Mouse (Mus musculus): ENCODE results near the gene Me1. TPM values are rescaled to one million over a fixed set of nuclear protein-coding genes. Genes with fewer than 3 reads are reported as not detected.

Me1 gene
- polyA plus RNA-seq, 1 experiment from 2014 or later: 8.4 TPM

DNA sequence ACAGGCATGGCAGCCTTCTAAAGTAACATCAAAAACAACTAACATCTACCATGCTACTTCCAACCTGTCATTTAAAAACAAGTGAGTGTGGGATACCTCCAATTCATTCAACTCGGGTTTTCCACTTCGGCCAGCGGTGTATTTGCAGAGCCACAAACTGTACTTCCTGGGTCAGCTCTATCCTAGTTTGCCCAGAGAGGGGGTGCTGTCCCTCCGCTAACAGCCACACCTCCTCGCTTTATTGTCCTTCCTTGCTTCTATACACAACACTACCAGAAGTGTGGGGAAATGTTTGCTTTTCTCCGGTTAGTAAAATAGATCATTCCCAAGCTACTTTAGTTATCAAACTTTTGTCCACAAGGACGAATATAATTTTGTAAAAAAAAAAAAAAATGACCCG, 124.8 kb downstream of the Me1 start:
- peak overlapping the region; percentile 100 for H3K4me2 ChIP-seq (replicated peaks; ENCODE audit: low read depth, low read length)
- H3K9ac ChIP-seq (ENCODE audit: low read depth, low read length): peak overlapping the region; percentile 81; the same call in 1 of the 2 replicates
- no peaks in the 10 kb centered on the region for H3K9me3 ChIP-seq (ENCODE audit: control insufficient read depth, low read length)
- peaks cover 8% of the 10 kb centered on the region; the same call in 1 of the 2 replicates for H3K4me1 ChIP-seq (ENCODE audit: control insufficient read depth, insufficient read depth, low read length)
- H3K4me3 ChIP-seq (ENCODE audit: low read length): peak overlapping the region; percentile 72
- H3K27ac ChIP-seq (ENCODE audit: low read depth, low read length): no peak overlapping the region
- H3K27me3 ChIP-seq (ENCODE audit: control insufficient read depth, insufficient read depth, low read length): no peaks in the 10 kb centered on the region
- 7% methylated on average over 8 of the region's 8 CpGs for WGBS
- peaks cover 26% of the 10 kb centered on the region for H3K36me3 ChIP-seq (ENCODE audit: control insufficient read depth, insufficient read depth, low read length)
- no peak for ATAC-seq (ENCODE audit: low FRiP score, low TSS enrichment)

DNA sequence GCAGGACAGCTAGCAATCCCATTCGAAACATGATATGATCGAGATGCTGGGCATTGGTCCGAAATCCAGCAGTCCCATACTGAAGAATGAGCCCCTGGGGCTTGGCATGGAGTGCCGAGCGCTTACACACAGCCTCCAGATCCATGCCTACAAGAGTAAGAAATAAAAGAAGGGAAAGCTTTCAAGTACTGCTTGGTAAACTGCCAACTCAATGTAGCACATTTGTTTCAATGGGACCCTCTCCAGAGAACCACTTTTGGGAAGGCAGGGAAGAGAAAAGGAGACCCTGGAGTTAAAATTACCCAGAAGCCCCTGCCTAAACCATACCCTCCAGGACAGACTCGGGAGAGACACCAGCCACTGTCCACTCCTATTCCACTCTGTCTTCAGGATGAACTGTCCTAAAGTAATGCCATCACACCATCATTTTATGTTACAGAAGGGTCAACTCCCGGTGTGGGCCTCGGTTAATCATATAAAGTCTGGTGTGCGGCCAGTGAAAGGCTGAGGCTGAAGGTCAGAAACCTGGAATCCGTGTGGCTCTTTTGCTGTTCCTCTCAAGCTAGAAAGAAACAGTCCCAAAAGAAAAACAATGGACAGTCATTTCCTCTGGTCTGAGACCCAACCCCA, 125.4 kb downstream of the Me1 start:
- Histone ChIP-seq H3K9me3 (ENCODE audit: control insufficient read depth, low read length) (no peaks in the 10 kb centered on the region), H3K4me3 (ENCODE audit: low read length) (peak overlapping the region; percentile 72), H3K4me1 (ENCODE audit: control insufficient read depth, insufficient read depth, low read length) (peaks cover 8% of the 10 kb centered on the region; the same call in 1 of the 2 replicates), H3K9ac (ENCODE audit: low read depth, low read length) (no peak overlapping the region), H3K27ac (ENCODE audit: low read depth, low read length) (no peak overlapping the region), H3K27me3 (ENCODE audit: control insufficient read depth, insufficient read depth, low read length) (no peaks in the 10 kb centered on the region), H3K4me2 (replicated peaks; ENCODE audit: low read depth, low read length) (peak overlapping the region; percentile 100), H3K36me3 (ENCODE audit: control insufficient read depth, insufficient read depth, low read length) (peaks cover 32% of the 10 kb centered on the region)
- 72% methylated on average over 10 of the region's 10 CpGs for WGBS
- no peak for ATAC-seq (ENCODE audit: low FRiP score, low TSS enrichment)

- H3K4me3 ChIP-seq (ENCODE audit: low read length): no peak overlapping the region
- no peak overlapping the region for H3K4me2 ChIP-seq (replicated peaks; ENCODE audit: low read depth, low read length)
- H3K36me3 ChIP-seq (ENCODE audit: control insufficient read depth, insufficient read depth, low read length): peaks cover 37% of the 10 kb centered on the region
- ATAC-seq (ENCODE audit: low FRiP score, low TSS enrichment): no peak
- no peaks in the 10 kb centered on the region for H3K9me3 ChIP-seq (ENCODE audit: control insufficient read depth, low read length)
- H3K4me1 ChIP-seq (ENCODE audit: control insufficient read depth, insufficient read depth, low read length): peaks cover 8% of the 10 kb centered on the region; the same call in 1 of the 2 replicates
- no peak overlapping the region for H3K9ac ChIP-seq (ENCODE audit: low read depth, low read length)
- no peak overlapping the region for H3K27ac ChIP-seq (ENCODE audit: low read depth, low read length)
- WGBS: 76% methylated on average over 3 of the region's 3 CpGs
- no peaks in the 10 kb centered on the region for H3K27me3 ChIP-seq (ENCODE audit: control insufficient read depth, insufficient read depth, low read length)
These were observed 126.3 kb downstream of the Me1 start for GRCm38 (mm10) chr9:86569314-86569910.

GRCm38 (mm10) chr9:86560543-86560942, 135.2 kb downstream of the Me1 start:
- H3K9me3 ChIP-seq (ENCODE audit: control insufficient read depth, low read length): no peaks in the 10 kb centered on the region
- no peak overlapping the region for H3K4me2 ChIP-seq (replicated peaks; ENCODE audit: low read depth, low read length)
- peaks cover 66% of the 10 kb centered on the region for H3K36me3 ChIP-seq (ENCODE audit: control insufficient read depth, insufficient read depth, low read length)
- WGBS: 72% methylated on average over 3 of the region's 3 CpGs
- H3K27me3 ChIP-seq (ENCODE audit: control insufficient read depth, insufficient read depth, low read length): no peaks in the 10 kb centered on the region
- ATAC-seq (ENCODE audit: low FRiP score, low TSS enrichment): no peak
- H3K9ac ChIP-seq (ENCODE audit: low read depth, low read length): no peak overlapping the region
- H3K4me3 ChIP-seq (ENCODE audit: low read length): no peak overlapping the region
- H3K4me1 ChIP-seq (ENCODE audit: control insufficient read depth, insufficient read depth, low read length): no peaks in the 10 kb centered on the region
- no peak overlapping the region for H3K27ac ChIP-seq (ENCODE audit: low read depth, low read length)

GRCm38 (mm10) chr9:86554641-86555040, 141.1 kb downstream of the Me1 start:
- peaks cover 68% of the 10 kb centered on the region for H3K36me3 ChIP-seq (ENCODE audit: control insufficient read depth, insufficient read depth, low read length)
- ATAC-seq (ENCODE audit: low FRiP score, low TSS enrichment): no peak
- no peak overlapping the region for H3K27ac ChIP-seq (ENCODE audit: low read depth, low read length)

GRCm38 (mm10) chr9:86553886-86554285, 141.9 kb downstream of the Me1 start:
- WGBS: 92% methylated on average over 9 of the region's 9 CpGs
- no peak for ATAC-seq (ENCODE audit: low FRiP score, low TSS enrichment)

More at GRCm38 (mm10) chr9:86554641-86555040, 141.1 kb downstream of the Me1 start:
- Histone ChIP-seq H3K4me3 (ENCODE audit: low read length) (no peak overlapping the region), H3K27me3 (ENCODE audit: control insufficient read depth, insufficient read depth, low read length) (no peaks in the 10 kb centered on the region), H3K9me3 (ENCODE audit: control insufficient read depth, low read length) (no peaks in the 10 kb centered on the region), H3K9ac (ENCODE audit: low read depth, low read length) (no peak overlapping the region), H3K4me2 (replicated peaks; ENCODE audit: low read depth, low read length) (no peak overlapping the region), H3K4me1 (ENCODE audit: control insufficient read depth, insufficient read depth, low read length) (no peaks in the 10 kb centered on the region)
- 92% methylated on average over 4 of the region's 4 CpGs for WGBS

GRCm38 (mm10) chr9:86550717-86551116, 145.0 kb downstream of the Me1 start:
- peaks cover 47% of the 10 kb centered on the region for H3K36me3 ChIP-seq (ENCODE audit: control insufficient read depth, insufficient read depth, low read length)
- H3K27ac ChIP-seq (ENCODE audit: low read depth, low read length): no peak overlapping the region
- no peak overlapping the region for H3K4me2 ChIP-seq (replicated peaks; ENCODE audit: low read depth, low read length)
- 89% methylated on average over 3 of the region's 3 CpGs for WGBS
- H3K9me3 ChIP-seq (ENCODE audit: control insufficient read depth, low read length): no peaks in the 10 kb centered on the region
- no peak overlapping the region for H3K9ac ChIP-seq (ENCODE audit: low read depth, low read length)
- H3K27me3 ChIP-seq (ENCODE audit: control insufficient read depth, insufficient read depth, low read length): no peaks in the 10 kb centered on the region
- ATAC-seq (ENCODE audit: low FRiP score, low TSS enrichment): no peak
- no peaks in the 10 kb centered on the region for H3K4me1 ChIP-seq (ENCODE audit: control insufficient read depth, insufficient read depth, low read length)
- no peak overlapping the region for H3K4me3 ChIP-seq (ENCODE audit: low read length)

More at GRCm38 (mm10) chr9:86553886-86554285, 141.9 kb downstream of the Me1 start:
- Histone ChIP-seq H3K27me3 (ENCODE audit: control insufficient read depth, insufficient read depth, low read length) (no peaks in the 10 kb centered on the region), H3K4me1 (ENCODE audit: control insufficient read depth, insufficient read depth, low read length) (no peaks in the 10 kb centered on the region), H3K4me3 (ENCODE audit: low read length) (no peak overlapping the region), H3K9me3 (ENCODE audit: control insufficient read depth, low read length) (no peaks in the 10 kb centered on the region), H3K9ac (ENCODE audit: low read depth, low read length) (no peak overlapping the region), H3K27ac (ENCODE audit: low read depth, low read length) (no peak overlapping the region), H3K4me2 (replicated peaks; ENCODE audit: low read depth, low read length) (no peak overlapping the region), H3K36me3 (ENCODE audit: control insufficient read depth, insufficient read depth, low read length) (peaks cover 65% of the 10 kb centered on the region)

DNA sequence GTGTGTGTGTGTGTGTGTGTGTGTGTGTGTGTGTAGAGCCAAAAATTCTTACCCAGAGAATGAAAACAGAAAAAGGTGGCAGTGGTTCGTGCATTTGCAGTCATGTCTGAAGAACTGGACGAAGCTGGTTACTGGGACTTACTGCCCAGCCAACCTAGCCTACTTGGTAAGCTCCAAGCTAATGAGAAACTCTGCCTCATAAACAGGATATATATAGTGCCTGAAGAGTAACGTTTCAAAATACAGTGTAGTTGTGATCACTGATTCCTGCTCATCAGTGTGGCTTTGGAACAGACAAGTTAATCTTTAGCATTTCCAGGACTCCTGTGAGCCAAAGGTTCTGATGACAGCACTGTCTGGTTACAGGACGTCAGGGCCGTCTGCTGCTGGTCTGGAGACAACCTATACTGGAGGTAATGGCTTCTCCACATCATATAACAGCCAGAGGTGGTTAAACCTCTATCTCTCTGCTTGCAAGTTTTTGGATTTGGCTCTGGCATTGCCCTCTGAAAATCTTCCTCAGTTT, 146.1 kb downstream of the Me1 start:
- Histone ChIP-seq H3K4me1 (ENCODE audit: control insufficient read depth, insufficient read depth, low read length) (no peaks in the 10 kb centered on the region), H3K4me3 (ENCODE audit: low read length) (no peak overlapping the region), H3K27me3 (ENCODE audit: control insufficient read depth, insufficient read depth, low read length) (no peaks in the 10 kb centered on the region), H3K27ac (ENCODE audit: low read depth, low read length) (no peak overlapping the region), H3K9me3 (ENCODE audit: control insufficient read depth, low read length) (no peaks in the 10 kb centered on the region), H3K36me3 (ENCODE audit: control insufficient read depth, insufficient read depth, low read length) (peaks cover 42% of the 10 kb centered on the region), H3K4me2 (replicated peaks; ENCODE audit: low read depth, low read length) (no peak overlapping the region), H3K9ac (ENCODE audit: low read depth, low read length) (no peak overlapping the region)
- no peak for ATAC-seq (ENCODE audit: low FRiP score, low TSS enrichment)
- 80% methylated on average over 5 of the region's 5 CpGs for WGBS

GRCm38 (mm10) chr9:86544559-86544958, 151.2 kb downstream of the Me1 start:
- no peak overlapping the region for H3K4me3 ChIP-seq (ENCODE audit: low read length)
- no peak overlapping the region for H3K9ac ChIP-seq (ENCODE audit: low read depth, low read length)
- no peak overlapping the region for H3K4me2 ChIP-seq (replicated peaks; ENCODE audit: low read depth, low read length)
- WGBS: 91% methylated on average over 1 of the region's 1 CpGs
- no peak for ATAC-seq (ENCODE audit: low FRiP score, low TSS enrichment)
- H3K4me1 ChIP-seq (ENCODE audit: control insufficient read depth, insufficient read depth, low read length): no peaks in the 10 kb centered on the region
- peaks cover 28% of the 10 kb centered on the region; the same call in 1 of the 2 replicates for H3K36me3 ChIP-seq (ENCODE audit: control insufficient read depth, insufficient read depth, low read length)
- no peaks in the 10 kb centered on the region for H3K9me3 ChIP-seq (ENCODE audit: control insufficient read depth, low read length)
- H3K27ac ChIP-seq (ENCODE audit: low read depth, low read length): no peak overlapping the region
- no peaks in the 10 kb centered on the region for H3K27me3 ChIP-seq (ENCODE audit: control insufficient read depth, insufficient read depth, low read length)
